Mouse (Mus musculus): ENCODE results near the gene Prkcz. TPM values are rescaled to one million over a fixed set of nuclear protein-coding genes. Genes with fewer than 3 reads are reported as not detected.
"Not testable (repeated sequence)": the region's sequence is repeated elsewhere in the genome, so short reads cannot be mapped to it uniquely, and the experiment has no call there.

The Prkcz gene
- total RNA-seq, 2 experiments from 2014 or later: 5.3 to 6.9 TPM

DNA sequence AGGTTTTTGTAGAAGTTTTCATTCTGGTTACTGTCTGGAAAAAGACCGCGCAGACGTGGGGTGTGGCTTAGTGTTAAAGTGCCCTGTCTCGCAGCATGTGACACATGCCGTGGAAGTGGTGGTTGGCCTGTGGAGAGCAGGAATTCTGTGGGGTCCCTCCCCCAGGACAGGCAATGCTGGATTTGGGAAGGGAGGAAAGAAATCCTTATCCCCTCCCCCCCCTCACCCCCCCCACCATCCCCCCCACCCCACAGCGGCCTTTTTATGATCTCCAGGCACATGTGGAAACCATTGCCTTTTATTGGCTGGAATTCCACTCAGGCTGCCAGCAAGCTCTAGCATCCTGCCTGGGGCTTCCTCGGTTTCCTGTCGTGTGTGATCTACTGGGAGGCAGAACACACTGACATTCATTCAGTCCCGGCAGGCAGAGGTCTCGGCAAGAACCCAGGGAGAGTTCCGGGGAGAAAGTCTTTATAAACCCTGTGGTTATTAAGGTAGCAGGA, 78.1 kb downstream of the Prkcz start:
- DNase-seq: no peak

DNA sequence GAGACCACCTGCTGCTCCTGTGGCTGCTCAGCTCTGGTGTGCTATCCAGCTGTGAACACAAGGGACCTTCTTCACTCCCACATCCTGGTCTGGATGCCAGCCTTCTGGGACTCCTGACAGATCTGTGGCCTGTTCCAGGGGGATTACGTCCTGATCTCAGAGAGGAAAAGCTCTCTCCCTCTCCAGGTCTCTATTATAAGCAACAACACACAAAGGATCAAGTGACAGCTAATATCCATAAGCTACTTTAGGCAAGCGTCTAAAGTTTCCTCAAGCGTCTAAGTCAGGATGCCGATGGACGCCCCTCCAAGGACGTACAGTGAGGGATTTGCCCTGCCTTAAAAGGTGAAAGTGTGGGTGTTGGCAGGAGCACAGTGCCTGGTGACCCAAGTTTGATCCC, 78.9 kb downstream of the Prkcz start:
- no peak for DNase-seq

DNA sequence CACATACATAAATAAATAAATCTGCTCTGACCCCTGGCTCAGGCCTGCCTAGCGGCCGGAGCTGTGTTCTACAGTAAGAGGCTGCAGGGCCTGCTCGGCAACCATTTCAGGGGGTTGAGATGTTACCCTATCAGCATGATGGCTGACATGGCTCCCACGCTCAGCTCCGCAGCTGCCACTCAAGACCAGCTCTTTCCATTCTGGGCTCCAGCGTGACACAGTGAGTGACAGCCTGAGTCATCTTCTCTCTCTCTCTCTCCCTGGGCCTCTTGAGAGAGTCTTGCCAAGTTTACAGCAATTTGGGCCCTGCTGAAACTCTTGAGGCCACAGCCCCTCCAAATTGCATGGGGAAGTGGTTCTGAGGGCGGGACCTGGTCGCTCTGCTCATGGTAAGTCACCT, 79.5 kb downstream of the Prkcz start:
- DNase-seq: no peak

DNA sequence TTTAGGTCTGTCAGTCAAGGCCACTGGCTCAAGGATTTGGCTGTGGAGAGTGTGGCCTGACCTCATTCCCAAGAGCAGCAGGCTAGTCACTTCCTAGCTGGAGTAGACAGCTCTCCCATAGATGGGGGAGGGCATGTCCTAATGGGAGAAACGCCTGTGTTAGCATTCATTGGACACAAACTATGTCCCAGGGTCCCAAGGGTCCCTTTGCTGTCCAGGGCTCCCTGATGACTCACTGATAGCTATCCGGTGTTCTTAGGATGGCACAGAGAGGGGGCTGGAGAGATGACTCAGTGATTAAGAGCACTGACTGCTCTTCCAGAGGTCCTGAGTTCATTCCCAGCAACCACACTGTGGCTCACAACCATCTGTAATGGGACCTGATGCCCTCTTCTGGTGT, 79.9 kb downstream of the Prkcz start:
- no peak for DNase-seq

DNA sequence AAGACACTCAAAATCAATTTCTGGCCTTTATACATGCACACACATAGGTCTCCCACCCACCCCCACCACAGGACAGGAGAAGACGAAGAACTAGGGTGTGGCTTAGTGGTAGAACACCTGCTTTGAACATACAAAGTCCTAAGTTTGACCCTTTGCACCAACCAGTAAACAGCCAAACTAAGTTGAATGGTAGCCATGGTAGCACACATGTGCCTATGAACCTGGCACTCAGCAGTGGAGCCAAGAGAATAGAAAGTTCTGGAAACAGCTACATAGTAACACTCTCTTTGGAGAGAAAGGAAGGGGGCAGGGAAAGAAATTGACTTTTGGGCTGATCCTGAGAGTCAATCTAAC, 80.4 kb downstream of the Prkcz start:
- DNase-seq: no peak

DNA sequence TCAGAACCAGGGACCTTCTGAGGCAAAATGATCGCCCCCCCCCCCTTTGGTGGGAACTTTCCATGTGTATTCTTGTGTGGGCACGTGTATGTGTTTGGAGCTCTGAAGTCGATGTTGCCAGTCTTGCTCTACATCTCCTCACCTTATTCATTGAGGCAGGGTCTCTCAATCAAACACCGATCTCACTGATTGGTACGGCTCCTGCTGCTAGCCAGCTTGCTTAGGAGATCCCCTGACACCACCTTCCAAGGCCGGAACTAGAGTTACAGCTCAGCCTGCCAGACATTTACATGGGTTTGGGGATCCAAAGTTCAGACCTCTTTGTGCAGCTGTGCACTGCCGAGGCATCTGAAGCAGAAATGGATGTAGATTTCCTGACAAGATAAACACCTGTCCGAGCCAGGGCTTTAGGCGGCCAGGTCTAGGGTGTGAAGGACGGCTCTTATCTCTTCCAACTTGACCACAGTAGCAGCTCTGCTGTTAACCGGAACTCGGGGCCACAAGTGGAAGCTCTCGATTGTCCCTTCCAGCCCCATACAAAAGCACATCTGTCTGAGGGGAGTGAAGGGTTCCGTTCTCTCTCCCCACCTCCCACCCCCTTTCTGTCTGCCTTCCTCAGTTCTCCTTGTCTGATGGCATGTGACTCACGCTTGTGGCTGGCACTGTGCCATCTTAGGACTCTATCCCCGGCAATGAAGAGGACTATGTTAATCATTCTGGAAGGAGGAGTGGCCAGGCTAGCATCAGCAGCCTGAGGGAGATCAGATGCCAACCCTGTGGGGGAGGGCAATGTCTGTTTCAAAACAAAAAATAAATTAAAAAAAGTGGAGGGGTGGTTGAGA, 81.0 kb downstream of the Prkcz start:
- DNase-seq: peak; percentile 65

DNA sequence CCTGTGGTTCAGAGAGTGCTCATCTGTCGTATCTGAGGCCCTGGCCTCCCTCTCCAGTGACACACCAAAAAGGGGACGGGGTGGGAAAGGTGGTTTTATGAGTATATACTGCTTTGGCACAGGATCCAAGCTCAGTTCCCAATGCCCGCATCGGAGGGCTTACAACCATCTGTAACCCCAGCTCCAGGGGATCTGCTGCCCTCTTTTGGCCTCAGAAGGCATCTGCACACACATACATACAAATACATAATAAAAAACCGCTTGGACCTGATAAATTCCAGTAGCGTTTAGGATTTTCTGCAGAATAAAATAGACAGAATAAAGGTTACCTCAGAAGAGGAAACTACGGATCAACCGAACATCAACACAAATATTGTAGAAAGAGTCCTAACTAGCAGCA, 82.1 kb downstream of the Prkcz start:
- no peak for DNase-seq

DNA sequence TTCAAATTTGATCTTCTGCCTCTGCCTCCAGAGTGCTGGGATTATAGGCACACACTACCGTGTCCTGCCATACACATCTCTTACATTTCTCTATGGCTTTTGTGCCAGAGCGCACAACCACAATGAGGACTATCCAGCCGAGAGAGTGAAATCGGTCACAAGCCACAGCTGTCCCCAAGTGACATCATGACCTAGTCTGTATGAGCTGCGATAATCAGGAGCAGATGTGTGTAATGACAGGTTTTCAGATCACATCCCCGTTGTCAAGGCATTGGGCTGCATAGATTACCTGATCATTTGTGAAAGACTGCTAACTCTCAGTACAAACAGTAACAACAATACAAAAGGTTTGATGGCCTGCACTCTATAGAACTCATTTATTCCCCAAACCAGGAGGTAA, 83.2 kb downstream of the Prkcz start:
- no peak for DNase-seq

DNA sequence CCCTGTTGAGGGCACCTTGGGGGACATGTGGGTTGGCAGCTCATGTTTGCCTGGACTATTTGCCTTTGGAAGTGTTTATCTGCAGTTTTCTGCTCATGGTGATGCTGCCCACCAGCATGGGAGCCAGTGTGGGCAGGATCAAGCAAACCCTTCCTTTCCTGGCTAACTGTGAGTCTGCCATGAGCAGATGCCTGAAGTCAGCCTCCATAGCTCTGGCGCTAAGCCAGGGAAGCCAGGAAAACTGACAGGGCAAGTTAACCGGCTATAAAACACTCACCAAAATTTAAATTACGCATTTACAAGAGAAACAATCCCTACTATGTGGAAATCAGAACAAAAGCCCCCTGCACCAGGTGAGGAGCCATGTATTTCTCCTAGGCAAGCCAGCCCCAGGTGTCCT, 86.3 kb downstream of the Prkcz start:
- DNase-seq: no peak

DNA sequence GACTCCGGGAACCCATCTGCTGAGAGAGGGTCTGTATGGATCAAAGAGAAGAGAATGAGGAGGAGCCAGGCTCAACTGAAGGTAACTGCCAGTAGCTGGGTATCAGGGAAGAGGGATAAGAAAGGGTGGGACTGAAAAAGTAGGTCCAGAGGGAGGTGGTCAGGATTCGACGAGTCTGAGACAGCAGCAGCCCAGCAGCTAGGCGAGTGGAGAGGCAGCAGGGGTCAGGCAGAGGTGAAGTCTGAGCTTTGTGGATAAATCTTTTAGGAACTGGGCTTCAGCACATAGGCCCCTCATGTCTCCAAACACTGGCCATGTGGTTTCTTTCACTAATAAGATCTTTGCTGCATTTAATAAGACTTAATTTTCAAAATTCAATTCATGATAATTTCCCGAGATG, 86.7 kb downstream of the Prkcz start:
- DNase-seq: no peak

DNA sequence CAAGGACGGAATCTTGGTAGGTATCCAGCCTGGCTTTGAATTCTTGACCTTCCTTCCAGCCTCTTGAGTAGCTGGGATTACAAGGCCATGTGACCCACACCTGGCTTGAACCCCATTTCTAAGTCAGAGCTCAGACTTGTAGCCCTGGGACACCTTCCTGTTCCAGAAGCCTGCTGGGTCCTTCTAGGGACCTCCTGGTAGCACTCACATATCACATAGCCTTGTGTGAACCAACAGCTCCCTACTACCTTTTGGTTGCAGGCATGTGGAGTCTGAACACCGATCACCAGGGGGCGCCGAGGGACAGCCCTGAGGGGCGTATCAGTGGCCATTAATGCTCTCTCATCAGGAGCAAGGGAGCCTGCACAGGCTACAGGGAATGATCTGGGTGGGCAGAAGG, 92.8 kb downstream of the Prkcz start:
- peak; percentile 85 for DNase-seq

DNA sequence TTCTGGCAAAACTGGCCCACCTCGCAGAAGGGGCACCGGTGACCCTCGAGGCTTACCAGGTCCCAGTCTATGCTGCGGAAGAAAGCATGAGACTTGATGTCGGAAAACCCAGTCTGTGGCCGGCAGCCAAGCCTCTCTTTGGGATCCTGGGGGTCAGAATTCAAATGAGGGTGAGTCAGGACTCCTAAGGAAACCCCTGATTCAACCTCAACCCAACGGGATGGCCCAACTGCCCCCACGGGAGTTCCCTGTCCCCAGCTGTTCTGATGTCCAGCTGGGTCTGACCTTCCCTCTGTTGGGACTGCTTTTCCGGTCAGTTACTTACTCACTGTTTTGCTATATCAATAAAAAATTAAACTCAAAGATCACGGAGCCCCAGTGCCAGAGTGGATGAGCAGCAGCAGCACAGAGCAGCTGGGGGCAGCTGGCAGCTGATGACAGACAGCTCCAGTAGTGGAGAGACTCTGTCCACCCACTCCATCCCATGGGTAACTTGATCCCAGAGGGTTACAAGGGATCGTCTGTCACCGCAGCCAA, 93.5 kb downstream of the Prkcz start:
- DNase-seq: no peak

DNA sequence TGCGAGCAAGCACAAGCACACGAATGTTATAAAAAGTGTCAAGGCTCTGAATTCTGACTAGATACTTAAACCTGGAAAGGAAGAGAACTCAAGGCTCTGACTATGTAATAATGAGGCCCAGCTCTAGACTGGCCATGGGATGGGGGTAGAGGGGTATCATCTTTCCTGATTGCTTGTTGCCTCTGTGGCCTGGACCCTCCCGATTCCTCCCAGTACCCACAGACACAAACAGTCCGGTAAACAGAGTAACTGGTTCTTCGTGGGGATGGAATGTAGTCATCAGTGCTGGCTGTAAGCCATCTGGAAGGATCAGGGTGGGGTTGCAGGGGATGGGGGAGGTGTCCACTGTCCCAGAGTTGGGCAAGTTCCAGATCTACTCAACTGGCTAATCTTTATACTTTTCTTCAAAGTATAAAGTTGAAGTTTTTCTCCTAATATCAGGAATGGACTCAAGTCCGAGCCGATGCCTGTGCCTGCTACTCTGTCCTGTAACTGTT, 94.1 kb downstream of the Prkcz start:
- DNase-seq: no peak

DNA sequence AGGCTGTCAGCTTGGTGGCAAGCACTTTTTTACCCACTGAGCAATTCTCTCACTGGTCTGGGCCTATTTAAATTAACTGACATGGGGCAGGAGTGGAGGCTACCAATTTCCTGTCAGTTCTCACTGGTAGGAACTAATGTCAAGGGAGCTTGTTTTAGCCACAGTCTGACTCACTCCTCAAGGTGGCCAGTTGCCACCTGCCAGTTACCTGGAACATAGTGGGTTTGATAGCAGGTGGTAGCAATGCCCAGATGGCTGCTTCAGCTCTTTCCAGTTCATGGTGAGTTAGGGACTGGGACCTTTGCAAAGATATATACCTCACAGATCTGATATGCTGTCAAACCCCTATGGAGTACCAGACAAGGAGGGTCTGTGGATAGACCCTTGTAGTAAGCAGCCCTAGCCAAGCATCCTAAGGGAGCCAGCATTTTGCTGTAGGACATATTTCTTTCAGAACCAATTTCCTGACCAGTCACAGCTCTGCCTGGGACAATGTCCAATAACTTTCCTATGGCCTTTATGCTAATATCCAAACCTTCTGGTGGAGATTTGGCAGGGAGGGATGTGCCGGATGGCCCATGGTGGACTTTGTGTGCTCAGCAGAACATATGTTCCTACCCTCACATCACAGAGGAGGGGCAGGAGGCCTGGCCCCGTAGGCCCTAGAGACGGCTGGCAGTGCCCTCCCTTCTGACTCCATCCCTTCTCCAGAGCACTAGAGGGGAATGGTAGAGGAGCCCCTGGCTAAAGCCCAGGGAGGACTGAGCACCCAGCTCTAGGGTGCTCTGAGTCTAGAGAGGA, 96.4 kb downstream of the Prkcz start:
- DNase-seq: no peak

DNA sequence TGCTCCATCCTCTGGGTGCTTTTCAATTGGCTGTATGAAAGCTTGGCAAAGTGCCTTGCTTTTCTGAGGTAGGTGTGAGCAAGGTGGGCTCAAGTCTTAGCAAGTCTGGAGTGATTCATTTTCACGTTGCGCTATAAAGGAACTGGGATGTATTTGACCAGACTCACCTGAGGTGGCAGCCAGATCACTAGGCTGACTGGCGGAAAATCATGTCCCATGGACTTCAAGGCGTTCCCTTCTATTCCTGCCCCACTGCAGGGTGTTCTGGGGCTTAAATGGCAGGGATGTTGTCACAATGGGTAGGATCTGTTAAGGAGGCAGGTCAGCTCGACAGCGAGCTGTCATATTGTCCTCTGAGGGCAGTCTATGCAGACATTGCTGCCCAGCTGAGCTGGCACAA, 108.9 kb downstream of the Prkcz start:
- no peak for DNase-seq

DNA sequence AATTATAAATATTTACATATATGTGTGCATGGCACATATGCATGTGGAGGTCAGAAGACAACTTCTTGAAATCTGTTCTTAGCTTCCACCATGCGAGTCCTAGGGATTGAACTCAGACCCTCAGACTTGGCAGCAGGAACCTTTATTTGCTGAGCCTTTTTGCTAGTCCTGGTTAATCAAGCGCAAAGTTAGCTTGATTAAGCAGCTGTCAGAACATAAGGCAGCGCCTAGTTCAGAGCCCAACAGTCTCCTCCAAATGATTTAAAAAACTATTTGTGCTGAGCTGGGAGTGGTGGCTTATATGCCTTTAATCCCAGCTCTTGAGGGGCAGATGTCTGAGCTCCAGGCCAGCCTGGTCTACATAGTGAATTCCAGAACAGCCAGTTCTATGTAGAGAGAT, 110.0 kb downstream of the Prkcz start:
- DNase-seq: no peak

DNA sequence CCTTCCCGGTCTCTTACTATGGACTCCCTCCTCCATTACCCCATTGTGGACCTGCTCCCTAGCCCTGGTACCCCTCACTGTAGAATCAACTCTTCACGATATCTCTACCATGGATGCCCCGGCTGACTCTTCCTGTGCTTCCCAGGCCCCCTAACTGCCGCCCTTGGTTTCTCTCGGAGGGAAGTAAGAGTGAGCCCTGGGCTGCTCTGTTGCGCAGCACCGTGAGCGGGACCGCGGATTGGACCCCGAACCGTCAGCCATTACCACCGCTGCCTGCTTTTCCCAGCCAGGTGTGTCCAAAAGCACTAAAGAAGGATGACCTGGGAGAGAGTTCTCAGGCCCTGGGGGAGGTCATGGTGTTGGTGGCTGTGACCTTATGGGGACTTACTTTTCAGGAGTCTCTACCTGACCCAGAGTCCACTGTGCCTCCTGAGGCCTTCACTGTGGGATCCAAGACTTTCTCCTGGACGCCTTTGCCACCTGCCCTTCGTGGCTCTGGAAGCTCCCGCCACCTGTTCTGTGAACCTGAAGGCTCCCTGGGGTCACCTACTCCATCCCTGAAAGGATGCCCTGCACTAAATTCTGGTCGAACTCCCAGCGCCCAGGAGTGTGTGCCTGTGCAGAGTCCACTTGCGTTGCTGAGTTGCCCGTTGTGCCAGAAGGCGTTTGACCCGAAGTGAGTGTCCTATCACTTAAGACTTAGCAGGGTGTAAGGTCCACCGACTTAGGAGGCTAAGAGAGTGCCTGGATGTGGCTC, 110.6 kb downstream of the Prkcz start:
- DNase-seq: peak; percentile 53

DNA sequence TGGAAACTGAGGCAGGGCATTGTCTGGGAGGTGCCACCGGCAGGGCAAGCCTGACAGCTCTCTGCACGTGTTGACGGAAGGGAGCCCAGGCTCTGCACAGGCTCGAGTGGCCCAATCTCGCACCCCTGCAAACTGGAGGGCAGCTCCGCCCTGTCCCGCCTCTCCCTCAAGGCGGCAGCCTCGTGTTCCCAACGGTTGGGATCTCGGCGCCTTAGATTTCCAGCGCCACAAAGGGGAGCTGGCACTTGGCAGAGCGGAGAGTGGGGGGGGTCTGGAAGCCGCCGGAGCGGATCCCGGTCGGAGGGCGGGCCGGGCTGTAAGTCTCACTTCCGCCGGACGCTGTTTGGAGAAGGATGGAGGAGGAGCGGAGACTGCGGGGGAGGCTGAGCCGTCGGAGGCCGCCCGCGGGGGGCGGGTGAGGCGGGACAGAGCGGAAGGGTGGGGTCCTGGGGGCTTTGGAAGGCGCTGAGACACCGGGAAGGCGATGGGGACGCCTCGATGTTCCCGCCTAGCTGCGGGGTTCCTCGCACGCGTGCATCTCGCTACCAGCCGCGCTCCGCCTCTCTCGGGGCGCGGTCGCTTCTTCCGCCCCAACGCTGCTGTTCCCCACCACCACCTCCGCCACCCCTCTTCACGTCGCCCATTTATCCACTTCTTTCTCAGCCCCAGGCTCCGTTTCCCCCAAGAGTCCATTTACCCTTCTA, 111.4 kb downstream of the Prkcz start, which contains the start of gene Faap20:
Gene Faap20 (plus strand): TSS at position 155 of the 704 bp plus-strand sequence.
- peak; percentile 93 for DNase-seq

DNA sequence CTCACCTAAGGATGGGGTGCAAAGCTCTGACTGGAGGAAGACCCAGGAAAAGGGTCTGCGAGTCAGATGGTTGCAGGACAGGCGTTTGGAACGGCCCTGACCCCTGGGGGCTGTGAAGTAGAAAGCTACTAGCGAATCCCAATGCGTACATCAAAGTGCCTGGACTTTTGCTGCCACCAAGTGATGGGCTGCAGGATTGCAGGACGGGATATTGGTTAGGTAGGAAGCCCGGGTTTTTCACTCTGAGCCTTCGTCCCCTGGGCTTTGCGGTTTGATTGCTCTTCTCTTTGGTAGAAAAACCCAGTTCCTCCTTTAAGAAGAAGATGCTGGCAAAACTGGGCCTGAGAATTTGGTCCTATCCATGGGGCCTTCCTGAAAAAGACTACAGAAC, 111.9 kb downstream of the Prkcz start:
- DNase-seq: peak; percentile 95

DNA sequence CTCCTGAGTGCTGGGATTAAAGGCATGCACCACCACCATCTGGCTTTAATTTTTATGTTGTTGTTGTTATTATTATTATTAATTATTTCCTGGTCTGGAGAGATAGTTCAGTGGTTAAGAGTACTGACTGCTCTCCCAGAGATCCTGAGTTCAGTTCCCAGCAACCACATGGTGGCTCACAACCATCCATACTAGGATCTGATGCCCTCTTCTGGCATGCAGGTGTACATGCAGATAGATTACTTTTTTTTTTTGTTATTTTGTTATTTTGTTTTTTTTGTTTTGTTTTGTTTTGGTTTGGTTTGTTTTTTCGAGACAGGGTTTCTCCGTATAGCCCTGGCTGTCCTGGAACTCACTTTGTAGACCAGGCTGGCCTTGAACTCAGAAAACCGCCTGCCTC, 113.1 kb downstream of the Prkcz start:
- DNase-seq: not testable (repeated sequence)

DNA sequence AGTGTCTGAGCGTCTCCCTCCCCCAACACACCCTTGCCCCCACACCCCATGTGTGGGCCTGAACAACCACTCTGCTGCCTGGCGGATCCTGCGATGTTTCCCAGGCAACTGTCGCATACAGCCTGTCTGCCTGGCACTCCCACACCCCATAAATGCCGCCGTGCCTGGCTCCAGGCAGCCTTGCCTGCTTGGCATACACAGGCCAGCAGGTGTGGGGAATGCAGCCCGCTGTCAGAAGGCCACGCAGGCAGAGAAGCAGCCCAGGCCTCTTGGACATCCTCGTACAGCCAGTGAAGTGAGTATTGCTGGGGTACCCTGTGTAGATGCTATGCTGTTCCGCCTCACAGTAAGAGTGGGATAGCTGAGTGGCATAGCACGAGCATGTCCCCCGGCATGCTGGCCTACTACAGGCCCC, 114.5 kb downstream of the Prkcz start:
- DNase-seq: no peak

Data from adrenal gland, postnatal 10 days (tissue).